Mouse (Mus musculus) midbrain, postnatal 0 days (tissue): ENCODE results near the gene Gm4131. TPM values are rescaled to one million over a fixed set of nuclear protein-coding genes. Genes with fewer than 3 reads are reported as not detected.

Experiments
- ATAC-seq: fragments of 200-750 bp; cut with Nextera tagmentation; 2 replicates; pipeline ENCODE4 v1.8.0; 2017; ENCODE audit warnings: moderate number of reproducible peaks, mild to moderate bottlenecking, moderate TSS enrichment, moderate library complexity; ENCODE audit not compliant: low FRiP score
- DNase-seq: peaks from one replicate; pipeline ENCODE4 v3.0.0-alpha.2; 2015; ENCODE audit warnings: low spot score
- H3K27ac ChIP-seq: fragments of 300-500 bp; sonication (generic); 2 replicates; pipeline ENCODE4 v1.5.1; 2014; ENCODE audit warnings: low read depth, mild to moderate bottlenecking, low read length, mixed read lengths
- H3K27me3 ChIP-seq: fragments of 300-500 bp; sonication (generic); 2 replicates; pipeline ENCODE4 v1.6.1; 2014; ENCODE audit warnings: low read length, control low read depth, mixed read lengths; ENCODE audit not compliant: insufficient read depth
- H3K36me3 ChIP-seq: fragments of 300-500 bp; sonication (generic); 2 replicates; pipeline ENCODE4 v1.6.1; 2014; ENCODE audit warnings: low read length, control low read depth, mixed read lengths; ENCODE audit not compliant: insufficient read depth
- H3K4me1 ChIP-seq: fragments of 300-500 bp; sonication (generic); 2 replicates; pipeline ENCODE4 v1.6.1; 2014; ENCODE audit warnings: mild to moderate bottlenecking, control low read depth, antibody characterized with exemption, low read length, mixed read lengths; ENCODE audit not compliant: insufficient read depth
- H3K4me2 ChIP-seq: fragments of 300-500 bp; sonication (generic); 2 replicates; pipeline ENCODE4 v1.6.1; 2014; ENCODE audit warnings: low read depth, mild to moderate bottlenecking, low read length, mixed read lengths; ENCODE audit not compliant: poor library complexity, severe bottlenecking
- H3K4me3 ChIP-seq: fragments of 300-500 bp; sonication (generic); 2 replicates; pipeline ENCODE4 v1.5.1; 2014; ENCODE audit warnings: low read depth, mild to moderate bottlenecking, low read length, moderate library complexity
- H3K9ac ChIP-seq: fragments of 300-500 bp; sonication (generic); replicated peaks from 2 replicates; pipeline ENCODE4 v1.6.1; 2014; ENCODE audit warnings: mild to moderate bottlenecking, low read length, moderate library complexity, mixed read lengths; ENCODE audit not compliant: poor library complexity, severe bottlenecking
- H3K9me3 ChIP-seq: fragments of 300-500 bp; sonication (generic); 2 replicates; pipeline ENCODE4 v1.6.1; 2016; ENCODE audit warnings: low read length, control low read depth
- CTCF ChIP-seq: IDR thresholded peaks from 2 replicates; pipeline ENCODE4 v1.5.1; 2016; ENCODE audit warnings: antibody characterized with exemption, mild to moderate bottlenecking
- WGBS: fragments of 180-500 bp; shearing (Covaris S2); extraction: QIAGEN DNeasy Blood & Tissue Kit; methylation state at CpG from one replicate; pipeline ENCODE4 v1.1.7; 2014; 5-methylcytosine and 5-hydroxymethylcytosine counted together
- polyA plus RNA-seq: library from polyadenylated mRNA; unstranded; fragments of >200 nt; fragmentation: Nextera tagmentation; extraction: Ambion mirVana; gene quantifications from 2 replicates; pipeline ENCODE4 v1.2.1, GENCODE M21; 2015
- total RNA-seq: library from RNA; depleted of rRNA; stranded (reverse); fragments of >200 nt; gene quantifications from 2 replicates; pipeline ENCODE4 v1.2.3, GENCODE M21; 2014

Gene Gm4131
- total and polyA plus RNA-seq, 2 experiments from 2014 or later: 0.14 TPM; not detected in 1

DNA sequence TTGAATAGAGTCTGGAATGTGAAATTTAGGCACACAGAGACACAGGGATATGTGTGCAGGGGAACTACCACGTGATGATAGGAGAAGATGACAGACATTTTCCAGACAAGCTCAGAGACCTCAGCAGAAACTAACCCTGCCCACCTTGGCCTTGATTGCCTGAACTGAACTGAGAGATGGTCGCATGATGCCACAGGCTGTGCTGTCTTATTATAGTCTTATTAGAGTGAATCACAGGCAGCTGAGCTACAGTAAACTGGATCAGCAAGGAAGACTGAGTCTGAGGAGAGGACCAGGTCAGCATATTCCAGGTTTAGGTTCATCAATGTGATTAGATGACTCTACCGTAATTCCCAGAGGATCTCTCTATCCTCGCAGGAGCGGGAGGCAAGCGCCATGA, 20.4 kb downstream of the Gm4131 start:
- no peak overlapping the region for H3K4me3 ChIP-seq
- DNase-seq: no peak
- no peaks in the 10 kb centered on the region for H3K9me3 ChIP-seq
- TF ChIP-seq CTCF: no peak
- 91% methylated on average over 6 of the region's 6 CpGs for WGBS
- no peak overlapping the region for H3K4me2 ChIP-seq
- H3K9ac ChIP-seq: no peak overlapping the region
- H3K27me3 ChIP-seq: no peaks in the 10 kb centered on the region
- no peak for ATAC-seq
- H3K36me3 ChIP-seq: no peaks in the 10 kb centered on the region
- no peaks in the 10 kb centered on the region for H3K4me1 ChIP-seq
- H3K27ac ChIP-seq: no peak overlapping the region

- Histone ChIP-seq H3K4me1 (no peaks in the 10 kb centered on the region), H3K9ac (no peak overlapping the region), H3K27me3 (no peaks in the 10 kb centered on the region), H3K4me3 (no peak overlapping the region), H3K36me3 (no peaks in the 10 kb centered on the region), H3K4me2 (no peak overlapping the region), H3K9me3 (no peaks in the 10 kb centered on the region), H3K27ac (no peak overlapping the region)
- no peak for DNase-seq
- no peak for TF ChIP-seq CTCF
- no peak for ATAC-seq
- 83% methylated on average over 1 of the region's 1 CpGs for WGBS
These were observed 25.0 kb downstream of the Gm4131 start for GRCm38 (mm10) chr14:62541751-62542150.

DNA sequence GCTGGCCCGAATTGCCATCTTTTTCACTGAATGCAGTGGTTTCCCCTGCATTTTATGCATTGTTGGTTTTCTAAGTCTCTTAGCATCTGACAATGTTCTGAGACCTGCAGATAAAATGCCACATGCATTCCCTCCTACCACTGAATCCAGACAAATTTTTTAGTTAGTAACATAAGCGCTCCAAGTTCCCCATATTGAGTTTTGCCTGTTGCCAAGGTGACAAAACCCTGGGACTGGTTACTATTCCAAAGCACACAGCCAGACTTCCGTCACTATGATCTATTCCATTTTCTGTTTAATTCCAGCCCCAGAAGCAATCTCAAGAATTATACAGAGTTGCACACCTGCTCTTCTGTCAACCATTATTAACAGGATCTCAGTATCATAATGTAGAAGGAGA, 26.9 kb downstream of the Gm4131 start:
- Histone ChIP-seq H3K9ac (no peak overlapping the region), H3K36me3 (no peaks in the 10 kb centered on the region), H3K4me2 (no peak overlapping the region), H3K9me3 (no peaks in the 10 kb centered on the region), H3K4me1 (no peaks in the 10 kb centered on the region), H3K27ac (no peak overlapping the region), H3K4me3 (no peak overlapping the region), H3K27me3 (no peaks in the 10 kb centered on the region)
- DNase-seq: peak; percentile 27
- no peak for ATAC-seq
- TF ChIP-seq CTCF: no peak
- WGBS: 61% methylated on average over 3 of the region's 3 CpGs

DNA sequence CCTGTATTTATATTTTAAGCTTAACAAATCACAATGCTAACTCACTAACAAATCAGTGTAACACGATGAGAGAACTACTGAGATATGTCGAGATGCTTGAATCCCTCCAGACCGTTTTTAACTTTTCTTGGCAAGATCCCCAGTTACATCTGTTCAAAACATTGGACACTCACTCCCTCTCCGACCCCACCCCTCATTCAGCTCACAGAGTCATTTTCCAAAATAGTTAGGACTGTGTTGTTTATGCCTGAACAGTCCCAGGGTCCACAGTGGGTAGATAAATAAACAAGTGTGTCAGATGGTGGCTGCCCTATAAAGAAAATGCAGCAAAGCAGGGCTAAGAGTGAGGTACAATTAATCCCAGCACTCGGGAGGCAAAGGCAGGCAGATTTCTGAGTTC, 29.7 kb downstream of the Gm4131 start:
- no peak for TF ChIP-seq CTCF
- no peaks in the 10 kb centered on the region for H3K36me3 ChIP-seq
- no peaks in the 10 kb centered on the region for H3K9me3 ChIP-seq
- ATAC-seq (no peak), DNase-seq (no peak)
- no peak overlapping the region for H3K27ac ChIP-seq
- 75% methylated on average over 5 of the region's 5 CpGs for WGBS
- no peak overlapping the region for H3K4me3 ChIP-seq
- no peak overlapping the region for H3K9ac ChIP-seq
- no peak overlapping the region for H3K4me2 ChIP-seq
- no peaks in the 10 kb centered on the region for H3K4me1 ChIP-seq
- no peaks in the 10 kb centered on the region for H3K27me3 ChIP-seq

GRCm38 (mm10) chr14:62536127-62536526, 30.6 kb downstream of the Gm4131 start:
- DNase-seq: peak; percentile 29
- Histone ChIP-seq H3K9me3 (no peaks in the 10 kb centered on the region), H3K4me3 (no peak overlapping the region), H3K36me3 (no peaks in the 10 kb centered on the region), H3K27ac (no peak overlapping the region), H3K27me3 (no peaks in the 10 kb centered on the region), H3K9ac (no peak overlapping the region), H3K4me2 (no peak overlapping the region), H3K4me1 (no peaks in the 10 kb centered on the region)
- TF ChIP-seq CTCF: no peak
- 50% methylated on average over 5 of the region's 5 CpGs for WGBS
- no peak for ATAC-seq

GRCm38 (mm10) chr14:62530951-62531350, 35.8 kb downstream of the Gm4131 start:
- Histone ChIP-seq H3K36me3 (no peaks in the 10 kb centered on the region), H3K9ac (no peak overlapping the region), H3K27ac (no peak overlapping the region), H3K27me3 (no peaks in the 10 kb centered on the region), H3K9me3 (no peaks in the 10 kb centered on the region), H3K4me3 (no peak overlapping the region), H3K4me2 (no peak overlapping the region), H3K4me1 (no peaks in the 10 kb centered on the region)
- no peak for ATAC-seq
- no peak for DNase-seq
- WGBS: 72% methylated on average over 2 of the region's 2 CpGs
- TF ChIP-seq CTCF: no peak

DNA sequence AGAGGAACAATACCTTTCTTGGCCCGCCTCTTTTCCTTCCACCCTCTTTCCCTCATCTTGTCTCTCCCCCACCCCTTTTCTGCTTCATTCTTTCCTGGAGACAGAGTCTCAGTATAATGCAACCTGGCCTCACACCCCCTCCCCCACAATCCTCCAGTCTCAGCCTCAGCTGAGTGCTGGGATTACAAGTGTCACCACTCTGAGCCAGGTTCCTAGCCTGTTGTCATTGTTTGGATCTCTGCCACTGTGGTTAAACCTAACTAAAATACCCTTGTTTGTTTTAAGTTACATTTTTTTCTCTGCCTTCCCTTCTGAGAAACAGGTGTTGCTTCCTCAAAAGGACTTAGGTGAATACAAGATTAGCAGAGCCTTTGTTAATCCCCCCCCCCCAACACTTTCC, 53.9 kb downstream of the Gm4131 start:
- no peak for DNase-seq
- Histone ChIP-seq H3K9me3 (no peaks in the 10 kb centered on the region), H3K4me2 (no peak overlapping the region), H3K27ac (no peak overlapping the region), H3K9ac (no peak overlapping the region), H3K4me3 (no peak overlapping the region), H3K4me1 (no peaks in the 10 kb centered on the region), H3K36me3 (no peaks in the 10 kb centered on the region), H3K27me3 (no peaks in the 10 kb centered on the region)
- no peak for ATAC-seq
- 36% methylated on average over 1 of the region's 1 CpGs for WGBS
- no peak for TF ChIP-seq CTCF
